Comparison of ENCODE assay signal across 8 mouse cellular contexts in the genomic region with DNA sequence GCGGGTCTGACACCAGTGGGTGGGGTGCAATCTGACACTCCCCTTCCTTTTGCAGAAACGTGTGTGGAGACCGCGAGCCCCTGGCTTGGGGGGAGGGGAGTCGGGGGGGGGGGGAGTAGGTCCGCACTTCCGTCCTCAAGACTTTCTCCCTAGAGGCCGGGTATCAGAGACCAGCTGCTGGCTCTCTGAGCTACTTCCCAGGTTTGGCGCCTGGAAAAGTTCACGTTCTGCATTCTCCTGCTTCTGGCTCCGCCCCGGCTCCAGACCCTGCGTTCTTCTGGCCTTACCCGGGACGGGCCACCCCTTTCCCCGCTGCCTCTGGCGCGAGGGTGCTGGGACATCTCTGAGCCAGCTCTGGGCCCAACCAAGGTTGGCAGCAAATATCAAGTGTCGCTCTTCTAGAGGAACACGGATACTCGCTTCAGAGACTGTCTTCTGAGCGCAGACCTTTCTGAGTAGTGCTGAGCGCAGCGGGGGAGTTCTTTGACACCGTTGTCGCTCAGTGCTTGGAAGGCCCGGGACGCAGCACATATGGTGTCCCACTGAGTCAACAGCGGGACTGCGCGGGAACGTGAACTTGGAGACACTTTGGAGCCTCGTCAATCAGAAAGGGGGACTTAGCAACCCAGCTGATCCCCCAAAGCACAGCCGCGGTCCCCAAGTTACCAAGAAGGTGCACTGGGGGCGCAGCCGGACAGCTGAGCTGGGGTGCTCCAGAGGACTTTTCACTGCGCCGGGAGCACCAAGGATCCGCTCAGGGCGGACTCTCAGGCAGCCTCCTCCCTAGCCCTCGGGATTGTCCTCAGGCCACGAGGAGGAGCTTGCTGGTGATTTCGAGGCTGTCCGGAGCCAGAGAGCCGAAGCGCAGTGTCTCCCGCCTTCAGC. TPM values are rescaled to one million over a fixed set of nuclear protein-coding genes. Genes with fewer than 3 reads are reported as not detected.
A peak's percentile ranks its signal among the peaks of the same experiment; 100 is the strongest.
DNase-seq lines count a peak whose midpoint lies in the region; ATAC-seq lines count a peak whose summit lies in the region.

A gene (plus strand): TSS at position 126 of the 885 bp plus-strand sequence.

- no peaks in the 10 kb centered on the region for H3K4me1 ChIP-seq in lung, embryonic 15.5 days
- H3K4me1 ChIP-seq in neural tube, embryonic 15.5 days, result peaks cover 15% of the 10 kb centered on the region; the same call in 1 of the 2 replicates

- no peaks in the 10 kb centered on the region for H3K36me3 ChIP-seq in lung, embryonic 15.5 days
- H3K36me3 ChIP-seq in neural tube, embryonic 15.5 days, result no peaks in the 10 kb centered on the region

- no peaks in the 10 kb centered on the region for H3K9me3 ChIP-seq in lung, embryonic 15.5 days
- no peaks in the 10 kb centered on the region for H3K9me3 ChIP-seq in neural tube, embryonic 15.5 days (replicated peaks)

- 16% methylated on average over 43 of the region's 48 CpGs for WGBS in lung, embryonic 15.5 days
- 18% methylated on average over 48 of the region's 48 CpGs for WGBS in neural tube, embryonic 15.5 days

- H3K4me3 ChIP-seq in lung, embryonic 15.5 days, result peak within 1 kb of the TSS; percentile 48
- peak within 1 kb of the TSS; percentile 44 for H3K4me3 ChIP-seq in neural tube, embryonic 15.5 days (replicated peaks)

- intact Hi-C loops in left cerebral cortex, postnatal 25 days (cut with DNase I), result no loop called here

- peak; percentile 80 for ATAC-seq in lung, embryonic 15.5 days (ENCODE audit: borderline replicate concordance, extremely low read depth, low FRiP score, low TSS enrichment)
- ATAC-seq in neural tube, embryonic 15.5 days (ENCODE audit: low FRiP score), result peak; percentile 53; the same call in 1 of the 2 replicates

- H3K27me3 ChIP-seq in lung, embryonic 15.5 days, result peaks cover 24% of the 10 kb centered on the region
- H3K27me3 ChIP-seq in neural tube, embryonic 15.5 days (replicated peaks), result peaks cover 42% of the 10 kb centered on the region

- peak within 1 kb of the TSS; percentile 87 for H3K4me2 ChIP-seq in lung, embryonic 15.5 days
- peak within 1 kb of the TSS; percentile 91 for H3K4me2 ChIP-seq in neural tube, embryonic 15.5 days

- no peak for DNase-seq in left cerebral cortex, adult 8-10 months (ENCODE audit: low spot score in 2 of 2)
- no peak for DNase-seq in left cerebral cortex, postnatal 25 days (ENCODE audit: low spot score in 2 of 2)
- DNase-seq in embryo, embryonic 9.5 days (ENCODE audit: extremely low spot score), result peak; percentile 22
- peak; percentile 28 for DNase-seq in heart, adult 8-10 months (ENCODE audit: low spot score)
- peak; percentile 32 for DNase-seq in kidney, adult 18-20 months
- no peak for DNase-seq in right cerebral cortex, postnatal 14 days

- H3K9ac ChIP-seq in lung, embryonic 15.5 days, result peak within 1 kb of the TSS; percentile 40
- peak within 1 kb of the TSS; percentile 14; the same call in 1 of the 2 replicates for H3K9ac ChIP-seq in neural tube, embryonic 15.5 days (replicated peaks)

- peak within 1 kb of the TSS; percentile 69 for H3K27ac ChIP-seq in lung, embryonic 15.5 days
- no peak within 1 kb of the TSS for H3K27ac ChIP-seq in neural tube, embryonic 15.5 days (replicated peaks)

RNA-seq across cellular contexts. Expression of the gene that starts here (rescaled TPM):
- 10 to 100 TPM in 3 of 4 experiments, 1 to 10 TPM in 1; 9.2 to 11.1 (median 10.8) TPM for total RNA-seq in left cerebral cortex, adult 8-10 months (2022)
- total RNA-seq in left cerebral cortex, postnatal 25 days (2021), result 10 to 100 TPM in 1 of 2 experiments, 1 to 10 TPM in 1; 7.6 to 10.2 TPM
- 1 to 10 TPM; 2.9 to 3.2 (median 3.0) TPM for total RNA-seq in heart, adult 8-10 months (2022)
- polyA plus RNA-seq in lung, embryonic 15.5 days (2015; fragmentation: Nextera tagmentation; extraction: Ambion mirVana), result 15.0 and 16.6 TPM in 2 replicates
- polyA plus RNA-seq in neural tube, embryonic 15.5 days (2015; fragmentation: Nextera tagmentation; extraction: Ambion mirVana), result 2.6 and 3.8 TPM in 2 replicates

Comparison
In these comparisons a context has a peak if more than half of its experiments do, and no peak if none do; other contexts are left out.
1. DNase-seq: peak in embryo, embryonic 9.5 days (single experiment), heart, adult 8-10 months (single experiment) and kidney, adult 18-20 months (single experiment); none in left cerebral cortex, adult 8-10 months (0 of 2), left cerebral cortex, postnatal 25 days (0 of 2) and right cerebral cortex, postnatal 14 days (single experiment).